Mouse (Mus musculus): ENCODE results near the gene Baiap2l2.

GRCm38 (mm10) chr15:79219572-79219971, 65.8 kb downstream of the Baiap2l2 start:
- TF ChIP-seq POLR2A (IDR thresholded peaks at IDR 0.05; ENCODE audit: low read depth, low read length) (no peak), CTCF (IDR thresholded peaks at IDR 0.05; ENCODE audit: extremely low read depth, insufficient read depth, insufficient read length, insufficient replicate concordance) (no peak)
